Mouse (Mus musculus): ENCODE results near the gene Rpain. TPM values are rescaled to one million over a fixed set of nuclear protein-coding genes. Genes with fewer than 3 reads are reported as not detected.
A peak's percentile ranks its signal among the peaks of the same experiment; 100 is the strongest.

The Rpain gene
- total RNA-seq, 2 experiments from 2014 or later: 33.1 to 37.1 TPM

DNA sequence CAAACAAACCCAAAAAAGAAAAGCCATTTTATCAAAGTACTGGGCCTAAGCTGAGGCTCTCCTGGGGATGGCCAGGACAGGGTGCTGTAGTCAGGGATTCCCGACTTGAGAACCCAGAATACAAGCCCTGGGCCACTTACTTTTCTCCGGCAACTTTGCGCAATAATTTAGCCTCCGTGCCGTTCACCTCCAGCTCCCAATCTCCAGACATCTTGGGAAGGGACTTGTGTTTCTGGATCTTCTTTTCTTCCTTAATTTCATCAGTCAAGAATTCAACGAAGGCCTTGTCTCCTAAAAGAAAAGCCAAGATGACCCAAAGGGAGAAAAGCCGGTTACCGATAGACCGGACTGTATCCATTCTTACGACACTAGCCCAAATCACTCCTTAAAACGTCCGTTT, 12.0 kb downstream of the Rpain start:
- DNase-seq (ENCODE audit: low spot score in 2 of 2): no peak
- intact Hi-C loops (cut with DNase I): no loop called here

DNA sequence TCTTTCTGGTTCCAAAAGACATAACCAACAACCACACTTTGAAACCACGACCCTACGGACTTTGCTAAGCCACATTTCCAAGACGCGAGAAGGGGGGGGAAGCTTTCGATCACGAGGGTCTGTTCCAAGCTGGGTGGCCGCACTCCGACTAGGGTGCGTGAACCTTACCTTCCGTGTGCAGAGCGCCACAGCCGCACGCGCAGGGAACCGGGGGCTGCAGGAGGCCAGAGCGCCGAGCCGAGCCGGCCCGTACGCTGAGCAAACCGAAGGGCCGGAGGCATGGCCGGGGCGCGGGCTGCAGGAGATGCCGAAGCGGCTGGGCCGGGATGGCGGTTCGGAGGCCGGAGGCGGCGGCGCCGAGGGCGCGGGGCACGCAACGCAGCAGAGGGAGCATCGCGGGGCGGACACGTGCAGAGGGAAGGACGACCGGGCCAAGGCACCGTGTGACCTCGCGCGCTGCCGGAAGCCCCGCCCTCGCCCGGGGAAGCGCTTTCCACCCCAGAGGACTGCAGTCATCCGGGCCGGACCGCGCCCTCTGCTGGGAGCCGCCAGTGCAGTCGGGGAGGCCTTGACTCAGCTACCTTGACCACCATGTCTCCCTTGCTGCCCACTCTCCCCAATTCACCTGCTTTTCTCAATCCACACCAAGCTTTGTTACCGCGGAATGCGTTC, 12.7 kb downstream of the Rpain start, which contains the start of gene C1qbp:
TSS of gene C1qbp (minus strand) at position 470 of the 672 bp plus-strand sequence.
- peak; percentile 93 to 94 for DNase-seq (ENCODE audit: low spot score in 2 of 2)
- intact Hi-C loops (cut with DNase I): loop anchor here (1.0 kb wide), 1 partner anchor 70 kb away; no protein-coding TSS in a partner anchor

DNA sequence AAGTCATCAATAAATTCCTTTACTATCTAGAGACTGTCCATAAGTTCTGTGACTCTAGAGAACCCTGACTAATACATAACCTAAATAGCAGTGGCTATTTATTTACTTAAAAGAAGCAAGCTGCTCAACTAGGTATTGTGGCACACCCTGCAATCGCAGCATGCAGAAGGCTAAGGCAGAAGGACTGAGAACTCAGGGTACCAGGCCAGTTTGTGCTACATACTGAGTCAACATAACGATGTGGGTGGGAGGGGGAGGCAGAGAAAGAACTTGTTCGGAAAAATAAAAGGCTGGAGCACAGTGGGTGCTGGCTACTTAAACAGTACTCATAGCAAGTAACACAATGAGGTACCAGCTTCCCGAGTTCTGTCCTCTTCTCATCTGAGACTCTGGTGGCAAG, 31.2 kb downstream of the Rpain start:
- intact Hi-C loops (cut with DNase I): loop anchor here (10.0 kb wide), 1 partner anchor 324 kb away; no protein-coding TSS in a partner anchor
- peak in 1 of 2 experiments; percentile 45 for DNase-seq (ENCODE audit: low spot score in 2 of 2)

- no peak for DNase-seq (ENCODE audit: low spot score in 2 of 2)
These were observed 33.8 kb downstream of the Rpain start for GRCm38 (mm10) chr11:71003611-71004315.

DNA sequence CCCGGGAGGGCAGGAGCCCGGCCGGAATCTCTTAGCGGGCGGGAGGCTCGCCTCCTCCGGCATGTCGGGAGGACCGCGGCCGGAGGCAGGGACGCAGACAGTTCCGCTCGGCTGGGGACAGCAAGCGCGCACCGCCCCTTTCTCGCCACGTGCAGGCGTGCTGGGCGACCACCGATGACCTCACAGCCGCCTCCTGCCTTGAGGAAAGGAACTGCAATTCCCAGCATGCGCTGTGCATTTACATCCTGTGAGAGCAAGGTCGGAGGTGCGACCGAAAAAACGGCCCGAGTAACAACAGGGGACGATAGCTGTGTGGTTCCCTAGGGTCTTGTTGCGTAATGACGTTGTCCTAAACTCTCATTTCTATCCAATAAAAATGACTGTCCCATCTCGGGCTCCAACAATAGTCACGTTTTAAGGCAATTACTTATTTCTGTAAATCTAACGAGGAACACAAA, 34.3 kb downstream of the Rpain start, which contains the start of gene Dhx33:
TSS of gene Dhx33 (minus strand) at position 122 of the 458 bp plus-strand sequence.
- intact Hi-C loops (cut with DNase I): loop anchor here (10.0 kb wide), 1 partner anchor 320 kb away; no protein-coding TSS in a partner anchor
- DNase-seq (ENCODE audit: low spot score in 2 of 2): peak; percentile 98 to 99

More at GRCm38 (mm10) chr11:71003611-71004315, 33.8 kb downstream of the Rpain start:
- intact Hi-C loops (cut with DNase I): loop anchor here (10.0 kb wide), 1 partner anchor 321 kb away; no protein-coding TSS in a partner anchor

DNA sequence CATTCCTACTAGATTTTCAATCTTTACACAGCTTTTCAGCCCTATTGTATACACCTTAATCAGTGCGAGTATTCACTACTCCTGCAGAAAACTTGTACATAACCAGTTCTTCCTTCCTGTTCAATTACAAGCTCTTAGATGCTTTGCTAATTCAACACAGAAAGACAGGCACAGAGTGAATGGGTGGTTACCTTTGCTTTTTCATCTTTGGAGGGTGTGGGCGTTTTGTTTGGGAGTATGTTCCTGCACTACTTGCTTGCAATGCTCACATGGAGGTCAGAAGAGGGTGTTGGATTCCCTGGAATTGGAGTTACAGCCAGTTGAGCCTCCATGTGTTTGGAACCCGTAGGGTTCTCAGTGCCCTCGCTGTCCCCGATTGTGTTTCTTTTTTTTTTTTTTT, 35.0 kb downstream of the Rpain start:
- peak in 1 of 2 experiments; percentile 18 for DNase-seq (ENCODE audit: low spot score in 2 of 2)
- intact Hi-C loops (cut with DNase I): loop anchor here (10.0 kb wide), 1 partner anchor 320 kb away; no protein-coding TSS in a partner anchor

- intact Hi-C loops (cut with DNase I): loop anchor here (10.0 kb wide), 1 partner anchor 318 kb away; no protein-coding TSS in a partner anchor
These were observed 37.0 kb downstream of the Rpain start for GRCm38 (mm10) chr11:71007026-71007425.

DNA sequence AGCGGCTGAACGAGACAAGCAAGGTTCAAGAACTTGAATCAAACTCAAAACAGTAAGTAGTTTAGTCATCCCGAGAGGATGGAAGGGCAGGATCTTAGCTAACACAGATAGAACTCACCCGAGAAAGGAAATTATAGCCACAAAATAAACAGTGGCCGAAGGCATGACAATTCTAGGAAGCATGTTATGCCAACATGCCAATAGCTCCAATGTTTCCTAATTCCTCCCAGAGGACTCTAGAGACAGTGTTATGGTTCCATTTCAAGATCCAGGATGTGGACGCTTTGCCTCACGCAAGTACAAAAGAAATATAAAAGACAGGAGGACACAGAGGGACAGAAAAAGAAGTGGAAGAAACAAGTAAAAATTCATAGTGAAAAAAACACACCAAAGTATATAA, 37.8 kb downstream of the Rpain start:
- DNase-seq (ENCODE audit: low spot score in 2 of 2): no peak
- intact Hi-C loops (cut with DNase I): loop anchor here (10.0 kb wide), 1 partner anchor 317 kb away; no protein-coding TSS in a partner anchor

More at GRCm38 (mm10) chr11:71007026-71007425, 37.0 kb downstream of the Rpain start:
- no peak for DNase-seq (ENCODE audit: low spot score in 2 of 2)

GRCm38 (mm10) chr11:71008321-71008720, 38.3 kb downstream of the Rpain start:
- DNase-seq (ENCODE audit: low spot score in 2 of 2): no peak
- intact Hi-C loops (cut with DNase I): loop anchor here (10.0 kb wide), 1 partner anchor 316 kb away; no protein-coding TSS in a partner anchor

DNA sequence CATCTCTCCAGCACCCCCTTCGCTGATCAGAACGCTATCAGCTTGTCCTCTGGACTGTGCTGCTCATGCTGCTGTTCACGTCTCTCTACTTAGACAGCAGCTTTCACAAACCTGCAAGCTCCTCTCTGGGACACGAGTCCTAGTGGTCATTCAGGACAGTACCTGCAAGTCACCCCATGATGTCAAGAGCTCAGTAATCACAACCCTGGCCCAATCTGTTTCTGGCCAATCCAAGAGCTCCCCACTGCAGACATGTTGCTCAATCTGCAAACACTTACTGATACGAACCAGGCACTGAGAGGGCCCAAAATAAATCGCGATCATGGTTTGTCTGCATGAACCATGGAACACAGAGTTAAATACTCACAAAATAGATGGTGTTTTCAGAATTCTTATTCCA, 42.7 kb downstream of the Rpain start:
- DNase-seq (ENCODE audit: low spot score in 2 of 2): no peak
- intact Hi-C loops (cut with DNase I): no loop called here

- DNase-seq (ENCODE audit: low spot score in 2 of 2): no peak
- intact Hi-C loops (cut with DNase I): no loop called here
These were observed 47.0 kb downstream of the Rpain start for GRCm38 (mm10) chr11:71017051-71017450.

DNA sequence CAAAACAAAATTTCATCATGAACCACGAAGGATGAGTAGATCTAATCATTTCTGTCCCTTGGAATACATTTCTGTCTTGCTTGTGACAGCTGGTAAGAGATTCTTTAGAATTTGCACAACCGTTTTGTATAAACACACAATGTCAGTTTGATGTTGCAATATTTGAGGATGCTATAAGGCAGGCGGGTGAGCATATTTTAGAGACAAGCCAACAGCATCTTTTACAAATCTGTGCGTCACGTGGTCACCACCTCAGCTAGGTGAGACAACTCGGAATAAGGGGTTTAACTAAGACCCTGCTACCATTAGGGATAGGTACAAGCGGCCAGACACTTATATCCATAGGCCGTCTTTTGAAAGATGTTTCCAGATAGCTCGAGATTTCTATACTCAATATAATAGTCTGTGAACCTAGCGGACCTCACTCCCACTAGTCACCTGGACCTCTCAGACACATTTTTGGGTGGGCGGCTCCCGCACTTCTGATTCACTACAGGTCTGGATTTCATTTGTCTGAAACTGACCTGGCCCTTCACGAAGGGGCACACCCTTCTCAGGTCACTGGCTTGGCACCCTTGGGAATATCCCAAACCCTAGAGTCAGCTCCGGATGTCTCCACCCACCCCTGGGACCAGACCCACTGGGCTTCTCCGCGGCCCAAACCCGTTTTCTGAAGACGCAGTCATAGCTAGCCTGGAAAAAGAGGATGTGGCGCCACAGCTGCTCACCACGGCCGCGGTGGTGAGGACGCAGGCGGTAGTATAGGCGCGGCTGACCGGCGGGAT, 48.6 kb downstream of the Rpain start:
- intact Hi-C loops (cut with DNase I): no loop called here
- no peak for DNase-seq (ENCODE audit: low spot score in 2 of 2)

GRCm38 (mm10) chr11:71019201-71020068, 49.4 kb downstream of the Rpain start, which contains the start of the genes Mis12 and Derl2:
TSS of gene Mis12 (plus strand) at chr11:71019611.
TSS of gene Derl2 (minus strand) at chr11:71019841.
- peak; percentile 98 to 100 for DNase-seq (ENCODE audit: low spot score in 2 of 2)
- intact Hi-C loops (cut with DNase I): no loop called here

Other genes starting within 250 kb of the Rpain start
- gene Zfp3, start 206.0 kb upstream of the Rpain start, total RNA-seq (2021): 10 to 100 TPM; 16.4 to 17.2 TPM
- gene Scimp, start 157.6 kb upstream of the Rpain start, total RNA-seq (2021): not detected
- 100 to 1,000 TPM; 128 to 130 TPM for gene Rabep1, start 125.4 kb upstream of the Rpain start, total RNA-seq (2021)
- 10 to 100 TPM; 56.1 to 61.1 TPM for gene Nup88, start 240 bp upstream of the Rpain start, total RNA-seq (2021)
- gene C1qbp, start 12.8 kb downstream of the Rpain start, total RNA-seq (2021): 10 to 100 TPM; 94.2 to 98.5 TPM
- gene Dhx33, start 34.2 kb downstream of the Rpain start, total RNA-seq (2021): 10 to 100 TPM; 26.9 to 27.2 TPM
- gene Mis12, start 49.4 kb downstream of the Rpain start, total RNA-seq (2021): 10 to 100 TPM; 16.1 to 16.3 TPM
- 10 to 100 TPM; 23.5 to 25.8 TPM for gene Derl2, start 49.6 kb downstream of the Rpain start, total RNA-seq (2021)
- gene 6330403K07Rik, start 63.3 kb downstream of the Rpain start, total RNA-seq (2021): 100 to 1,000 TPM; 227 to 230 TPM
- 1 to 10 TPM in 1 of 2 experiments, under 1 TPM in 1; 0.41 to 1.1 TPM for gene Nlrp1a, start 174.5 kb downstream of the Rpain start, total RNA-seq (2021)

All from left cerebral cortex, postnatal 25 days (tissue).